In genomic region chr13:52535542-52535941, GRCm38 (mm10) we compare ENCODE assay signal across 8 mouse cellular contexts. TPM values are rescaled to one million over a fixed set of nuclear protein-coding genes. Genes with fewer than 3 reads are reported as not detected.
DNase-seq lines count a peak whose midpoint lies in the region; ATAC-seq and TF ChIP-seq lines count a peak whose summit lies in the region.

No protein-coding gene starts in this region.

- H3K27ac ChIP-seq in forebrain, embryonic 11.5 days (ENCODE audit: low read depth, low read length) = no peak overlapping the region
- no peak overlapping the region for H3K27ac ChIP-seq in forebrain, embryonic 12.5 days
- H3K27ac ChIP-seq in kidney, postnatal 0 days = no peak overlapping the region

- WGBS in forebrain, embryonic 11.5 days = 3% methylated on average over 4 of the region's 4 CpGs
- 4% methylated on average over 4 of the region's 4 CpGs for WGBS in forebrain, embryonic 12.5 days
- 4% methylated on average over 4 of the region's 4 CpGs for WGBS in kidney, postnatal 0 days

- H3K4me3 ChIP-seq in forebrain, embryonic 11.5 days (ENCODE audit: low read depth, low read length) = no peak overlapping the region
- H3K4me3 ChIP-seq in forebrain, embryonic 12.5 days (replicated peaks) = no peak overlapping the region
- H3K4me3 ChIP-seq in kidney, postnatal 0 days (replicated peaks; ENCODE audit: low read depth, low read length) = no peak overlapping the region

- peaks cover 4% of the 10 kb centered on the region; the same call in 1 of the 2 replicates for H3K9me3 ChIP-seq in forebrain, embryonic 11.5 days (ENCODE audit: control insufficient read depth, low read length)
- no peaks in the 10 kb centered on the region for H3K9me3 ChIP-seq in forebrain, embryonic 12.5 days
- H3K9me3 ChIP-seq in kidney, postnatal 0 days (replicated peaks; ENCODE audit: low read length) = no peaks in the 10 kb centered on the region

- no peak for ATAC-seq in forebrain, embryonic 11.5 days (replicated peaks; ENCODE audit: low FRiP score)
- no peak for ATAC-seq in forebrain, embryonic 12.5 days (ENCODE audit: low FRiP score)
- ATAC-seq in kidney, postnatal 0 days (replicated peaks; ENCODE audit: low FRiP score, low read depth) = no peak
- peak; percentile 58 for ATAC-seq in megakaryocyte, adult 5-6 weeks (ENCODE audit: poor library complexity, severe bottlenecking)

- no peaks in the 10 kb centered on the region for H3K36me3 ChIP-seq in forebrain, embryonic 11.5 days (ENCODE audit: control insufficient read depth, insufficient read depth, low read length)
- H3K36me3 ChIP-seq in forebrain, embryonic 12.5 days (replicated peaks) = no peaks in the 10 kb centered on the region
- H3K36me3 ChIP-seq in kidney, postnatal 0 days (ENCODE audit: insufficient read depth, low read length) = no peaks in the 10 kb centered on the region

- no peak overlapping the region for H3K4me2 ChIP-seq in forebrain, embryonic 11.5 days (ENCODE audit: low read depth, low read length, severe bottlenecking)
- no peak overlapping the region for H3K4me2 ChIP-seq in forebrain, embryonic 12.5 days
- no peak overlapping the region for H3K4me2 ChIP-seq in kidney, postnatal 0 days (ENCODE audit: low read length)

- no peak overlapping the region for H3K9ac ChIP-seq in forebrain, embryonic 11.5 days (ENCODE audit: low read length)
- H3K9ac ChIP-seq in forebrain, embryonic 12.5 days = no peak overlapping the region
- H3K9ac ChIP-seq in kidney, postnatal 0 days (ENCODE audit: low read depth, low read length) = no peak overlapping the region

- DNase-seq in forebrain, embryonic 11.5 days (ENCODE audit: low spot score) = peak; percentile 84
- peak; percentile 69 for DNase-seq in 3T3-L1 (ENCODE audit: low read depth, low spot score)
- peak; percentile 82 for DNase-seq in adrenal gland, postnatal 10 days
- DNase-seq in embryo, embryonic 11.5 days (ENCODE audit: low read depth, low spot score) = peak; percentile 57
- DNase-seq in kidney, postnatal 0 days (ENCODE audit: low spot score) = peak; percentile 74
- DNase-seq in spleen, postnatal 14 days (ENCODE audit: low spot score in 2 of 2) = peak; percentile 34 to 76

- H3K4me1 ChIP-seq in forebrain, embryonic 11.5 days (replicated peaks; ENCODE audit: control insufficient read depth, insufficient read depth, low read length) = no peaks in the 10 kb centered on the region
- H3K4me1 ChIP-seq in forebrain, embryonic 12.5 days = peaks cover under 1% of the 10 kb centered on the region
- H3K4me1 ChIP-seq in kidney, postnatal 0 days (replicated peaks; ENCODE audit: insufficient read depth, low read length) = 0 out of 2 replicates have a peak, but pooled peaks cover under 1% of the 10 kb centered on the region

- no peaks in the 10 kb centered on the region for H3K27me3 ChIP-seq in forebrain, embryonic 11.5 days (ENCODE audit: control insufficient read depth, insufficient read depth, low read length)
- H3K27me3 ChIP-seq in forebrain, embryonic 12.5 days = peaks cover 23% of the 10 kb centered on the region
- H3K27me3 ChIP-seq in kidney, postnatal 0 days (ENCODE audit: insufficient read depth, low read length) = no peaks in the 10 kb centered on the region

- peak; percentile 85 for TF ChIP-seq CTCF in kidney, postnatal 0 days (IDR thresholded peaks at IDR 0.05; ENCODE audit: low read depth)

RNA-seq across cellular contexts. Expression of gene Diras2, which starts 4.5 kb away (rescaled TPM):
- 0.05 TPM in 2 replicates for polyA plus RNA-seq in forebrain, embryonic 11.5 days (2014; fragmentation: Nextera tagmentation; extraction: Ambion mirVana)
- polyA plus RNA-seq in forebrain, embryonic 12.5 days (2016; fragmentation: Nextera tagmentation; extraction: Ambion mirVana) = 0.47 and 0.65 TPM in 2 replicates
- 1 to 10 TPM; 4.3 to 5.0 TPM for total RNA-seq in adrenal gland, postnatal 10 days (2021)
- polyA plus RNA-seq in kidney, postnatal 0 days (2015; fragmentation: Nextera tagmentation; extraction: Ambion mirVana) = 0.04 and 0.08 TPM in 2 replicates
- total RNA-seq in megakaryocyte, adult 5-6 weeks (2015) = 0.30 and 0.54 TPM in 2 replicates
- total RNA-seq in megakaryocyte, adult 5-6 weeks (2017) = 0.04 TPM in 1 of 2 replicates, not detected in the other

RNA-seq across cellular contexts. Expression of gene Syk, which starts 47.4 kb away (rescaled TPM):
- polyA plus RNA-seq in forebrain, embryonic 11.5 days (2014; fragmentation: Nextera tagmentation; extraction: Ambion mirVana) = 2.2 and 2.3 TPM in 2 replicates
- 1.3 and 1.6 TPM in 2 replicates for polyA plus RNA-seq in forebrain, embryonic 12.5 days (2016; fragmentation: Nextera tagmentation; extraction: Ambion mirVana)
- total RNA-seq in adrenal gland, postnatal 10 days (2021) = 1 to 10 TPM; 8.2 to 8.3 TPM
- polyA plus RNA-seq in kidney, postnatal 0 days (2015; fragmentation: Nextera tagmentation; extraction: Ambion mirVana) = 3.3 and 3.8 TPM in 2 replicates
- total RNA-seq in megakaryocyte, adult 5-6 weeks (2015) = 87.8 and 90.2 TPM in 2 replicates
- total RNA-seq in megakaryocyte, adult 5-6 weeks (2017) = 157 and 178 TPM in 2 replicates
